Mouse (Mus musculus): ENCODE measurements around the gene Gm49387. TPM values are rescaled to one million over a fixed set of nuclear protein-coding genes. Genes with fewer than 3 reads are reported as not detected.

Gm49387 gene
- polyA plus RNA-seq, 1 experiment from 2014 or later, result 1.7 TPM

DNA sequence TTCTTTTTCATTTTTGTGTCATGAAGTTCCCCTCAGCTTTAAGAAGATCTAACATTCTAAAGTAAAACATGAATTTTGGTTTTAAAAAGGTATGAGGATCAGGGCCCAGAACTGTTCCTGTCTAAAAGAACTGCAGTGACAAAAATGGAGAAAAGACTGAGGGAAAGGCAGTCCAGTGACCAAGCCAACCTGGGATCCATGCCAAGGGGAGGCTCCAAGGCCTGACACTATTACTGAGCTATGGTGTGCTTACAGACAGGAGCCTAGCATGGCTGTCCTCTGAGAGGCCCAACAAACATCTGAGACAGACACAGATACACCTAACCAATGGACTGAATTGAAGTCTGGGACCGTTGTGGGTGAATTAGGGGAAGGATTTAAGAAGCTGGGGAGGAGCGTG, 130.8 kb downstream of the Gm49387 start:
- H3K9ac ChIP-seq (replicated peaks; ENCODE audit: low read depth), result no peak overlapping the region
- no peaks in the 10 kb centered on the region for H3K9me3 ChIP-seq (ENCODE audit: low read length)
- no peaks in the 10 kb centered on the region for H3K27me3 ChIP-seq (replicated peaks; ENCODE audit: insufficient read depth, low read length)
- H3K4me3 ChIP-seq (ENCODE audit: low read depth, low read length), result no peak overlapping the region
- peaks cover 39% of the 10 kb centered on the region for H3K36me3 ChIP-seq (ENCODE audit: insufficient read depth, low read length)
- no peak for TF ChIP-seq EP300 (IDR thresholded peaks at IDR 0.05)
- no peak for TF ChIP-seq CTCF (IDR thresholded peaks at IDR 0.05)
- no peak overlapping the region for H3K27ac ChIP-seq (ENCODE audit: low read length)
- DNase-seq (ENCODE audit: low spot score) (peak; percentile 41), ATAC-seq (no peak)
- no peaks in the 10 kb centered on the region for H3K4me1 ChIP-seq (ENCODE audit: insufficient read depth, low read depth, low read length)
- H3K4me2 ChIP-seq (replicated peaks; ENCODE audit: low read depth, low read length), result no peak overlapping the region
- WGBS, result 97% methylated on average over 2 of the region's 2 CpGs

DNA sequence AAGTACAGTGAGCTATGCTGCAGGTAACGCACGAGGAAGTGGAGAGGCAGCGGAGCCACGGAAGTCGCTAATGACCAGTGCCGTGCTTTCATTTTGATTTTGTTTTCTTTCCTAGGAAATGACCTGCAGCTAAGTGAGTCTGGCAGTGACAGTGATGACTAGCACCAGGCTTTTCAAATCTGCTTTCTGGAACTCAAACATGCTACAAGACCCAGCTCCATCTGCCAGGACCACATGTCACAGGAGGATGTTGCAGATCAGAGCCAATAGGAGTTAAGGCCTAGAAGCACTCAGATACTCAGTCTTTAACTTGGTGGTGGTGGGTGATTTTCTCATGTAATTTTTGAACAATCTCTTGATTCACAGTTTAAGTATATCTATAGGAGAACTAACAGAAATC, 134.2 kb downstream of the Gm49387 start:
- TF ChIP-seq CTCF (IDR thresholded peaks at IDR 0.05) (no peak), EP300 (IDR thresholded peaks at IDR 0.05) (no peak)
- Histone ChIP-seq H3K4me2 (replicated peaks; ENCODE audit: low read depth, low read length) (no peak overlapping the region), H3K27ac (ENCODE audit: low read length) (no peak overlapping the region), H3K27me3 (replicated peaks; ENCODE audit: insufficient read depth, low read length) (no peaks in the 10 kb centered on the region), H3K9ac (replicated peaks; ENCODE audit: low read depth) (no peak overlapping the region), H3K4me1 (ENCODE audit: insufficient read depth, low read depth, low read length) (no peaks in the 10 kb centered on the region), H3K36me3 (ENCODE audit: insufficient read depth, low read length) (peaks cover 50% of the 10 kb centered on the region), H3K9me3 (ENCODE audit: low read length) (no peaks in the 10 kb centered on the region), H3K4me3 (ENCODE audit: low read depth, low read length) (no peak overlapping the region)
- DNase-seq (ENCODE audit: low spot score), result no peak
- 87% methylated on average over 6 of the region's 6 CpGs for WGBS
- ATAC-seq, result no peak

DNA sequence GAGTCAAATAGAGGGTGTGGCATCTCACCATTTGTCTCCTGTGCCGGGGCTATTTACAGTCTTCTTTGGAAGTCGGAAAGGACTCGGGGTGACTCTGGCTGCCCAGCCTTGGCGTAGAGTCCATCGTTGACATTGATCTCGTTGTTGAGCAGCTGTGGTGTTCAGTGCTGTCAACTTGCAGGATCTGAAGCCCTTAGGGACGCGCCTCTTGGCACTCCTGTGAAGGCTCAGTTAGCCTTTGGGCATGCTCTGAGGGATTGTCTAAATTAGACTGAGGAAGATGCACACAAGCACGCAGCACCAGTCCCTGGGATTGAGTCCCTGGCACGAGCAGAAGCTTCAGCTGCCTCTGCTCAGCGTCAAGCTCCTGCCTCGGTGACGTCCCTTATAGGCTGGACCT, 137.3 kb downstream of the Gm49387 start:
- Histone ChIP-seq H3K27me3 (replicated peaks; ENCODE audit: insufficient read depth, low read length) (no peaks in the 10 kb centered on the region), H3K9ac (replicated peaks; ENCODE audit: low read depth) (no peak overlapping the region), H3K4me3 (ENCODE audit: low read depth, low read length) (no peak overlapping the region), H3K4me1 (ENCODE audit: insufficient read depth, low read depth, low read length) (no peaks in the 10 kb centered on the region), H3K27ac (ENCODE audit: low read length) (no peak overlapping the region), H3K36me3 (ENCODE audit: insufficient read depth, low read length) (peaks cover 53% of the 10 kb centered on the region), H3K9me3 (ENCODE audit: low read length) (no peaks in the 10 kb centered on the region), H3K4me2 (replicated peaks; ENCODE audit: low read depth, low read length) (no peak overlapping the region)
- no peak for ATAC-seq
- no peak for TF ChIP-seq EP300 (IDR thresholded peaks at IDR 0.05)
- no peak for TF ChIP-seq CTCF (IDR thresholded peaks at IDR 0.05)
- no peak for DNase-seq (ENCODE audit: low spot score)
- WGBS, result 90% methylated on average over 13 of the region's 13 CpGs

Other genes starting within 250 kb of the Gm49387 start
- gene Sh3bp5, start 204.8 kb downstream of the Gm49387 start, polyA plus RNA-seq (2015; fragmentation: Nextera tagmentation; extraction: Ambion mirVana), result 37.9 and 38.4 TPM in 2 replicates
- gene Eaf1, start 146.5 kb downstream of the Gm49387 start, polyA plus RNA-seq (2015; fragmentation: Nextera tagmentation; extraction: Ambion mirVana), result 10.0 and 11.3 TPM in 2 replicates
- gene Mettl6, start 145.8 kb downstream of the Gm49387 start, polyA plus RNA-seq (2015; fragmentation: Nextera tagmentation; extraction: Ambion mirVana), result 40.9 and 49.1 TPM in 2 replicates
- gene Colq, start 49.5 kb downstream of the Gm49387 start, polyA plus RNA-seq (2015; fragmentation: Nextera tagmentation; extraction: Ambion mirVana), result 1.1 and 1.4 TPM in 2 replicates
- 27.8 and 28.2 TPM in 2 replicates for gene Btd, start 150 bp upstream of the Gm49387 start, polyA plus RNA-seq (2015; fragmentation: Nextera tagmentation; extraction: Ambion mirVana)
- gene Hacl1, start 408 bp upstream of the Gm49387 start, polyA plus RNA-seq (2015; fragmentation: Nextera tagmentation; extraction: Ambion mirVana), result 13.2 and 13.5 TPM in 2 replicates
- 3.7 and 3.8 TPM in 2 replicates for gene Ankrd28, start 189.8 kb upstream of the Gm49387 start, polyA plus RNA-seq (2015; fragmentation: Nextera tagmentation; extraction: Ambion mirVana)

Measured in lung, postnatal 0 days (tissue).